In the genomic region with DNA sequence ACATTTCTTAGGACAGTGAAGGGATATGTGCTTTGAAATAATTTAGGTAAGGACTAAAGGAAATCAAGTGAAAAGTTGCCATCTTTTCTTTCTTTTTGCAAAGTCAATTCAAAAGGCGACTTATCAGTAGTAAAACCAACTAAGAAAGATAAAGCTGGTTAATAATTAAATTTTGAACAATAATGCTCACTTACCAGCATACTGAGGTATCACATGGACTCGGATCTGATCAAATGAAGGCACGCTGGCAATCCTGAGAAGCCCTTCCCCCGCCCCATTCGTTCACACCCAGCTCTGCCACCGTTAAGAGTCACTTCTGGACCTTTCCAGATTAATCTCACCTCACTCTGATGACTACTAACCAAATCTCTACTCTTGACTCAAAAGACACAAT, we compare ENCODE assay signal across 17 mouse cellular contexts. TPM values are rescaled to one million over a fixed set of nuclear protein-coding genes. Genes with fewer than 3 reads are reported as not detected.
"Had no signal": no experiment of that assay in that cellular context is flagged by ENCODE, and none has a peak within 500 bp of the region (broad histone marks: within the 10 kb centered on the region; RNA-seq: fewer than 3 reads in every experiment).

No protein-coding gene starts in this region.

- ATAC-seq: inflammation-experienced regulatory T-cells, adult 6 months had no signal

- H3K27ac ChIP-seq: kidney, embryonic 15.5 days; liver, embryonic 14.5 days; lung, embryonic 15.5 days; neural tube, embryonic 12.5 days; neural tube, embryonic 15.5 days had no signal

- H3K9ac ChIP-seq: kidney, embryonic 15.5 days; liver, embryonic 14.5 days; lung, embryonic 15.5 days; neural tube, embryonic 12.5 days; neural tube, embryonic 15.5 days had no signal

- H3K9me3 ChIP-seq: kidney, embryonic 15.5 days; lung, embryonic 15.5 days; neural tube, embryonic 12.5 days; neural tube, embryonic 15.5 days had no signal

- DNase-seq: kidney, postnatal 10 days; layer of hippocampus, postnatal 36 days; lung, postnatal 10 days; midbrain, embryonic 14.5 days; right cerebral cortex, adult 18-20 months; right cerebral cortex, postnatal 14 days; right cerebral cortex, postnatal 4 days; thymus, postnatal 25 days had no signal

- H3K4me2 ChIP-seq: kidney, embryonic 15.5 days; liver, embryonic 11.5 days; lung, embryonic 15.5 days; midbrain, embryonic 11.5 days; neural tube, embryonic 12.5 days; neural tube, embryonic 15.5 days had no signal

- H3K27me3 ChIP-seq: kidney, embryonic 15.5 days; lung, embryonic 15.5 days; neural tube, embryonic 12.5 days; neural tube, embryonic 15.5 days had no signal

- H3K4me3 ChIP-seq: kidney, embryonic 15.5 days; lung, embryonic 15.5 days; neural tube, embryonic 12.5 days; neural tube, embryonic 15.5 days had no signal

- H3K4me1 ChIP-seq: neural tube, embryonic 12.5 days had no signal

- H3K36me3 ChIP-seq: kidney, embryonic 15.5 days; lung, embryonic 15.5 days; neural tube, embryonic 12.5 days; neural tube, embryonic 15.5 days had no signal

RNA-seq across cellular contexts. Expression of a gene that starts 52.9 kb away (rescaled TPM):
- total RNA-seq: megakaryocyte-erythroid progenitor cell, adult 5-6 weeks had no signal
- polyA plus RNA-seq: inflammation-experienced regulatory T-cells, adult 6 months; midbrain, embryonic 11.5 days; neural tube, embryonic 12.5 days had no signal
